Mouse (Mus musculus) lung, postnatal 0 days (tissue): ENCODE data around the gene Pnpla2. TPM values are rescaled to one million over a fixed set of nuclear protein-coding genes. Genes with fewer than 3 reads are reported as not detected.

ENCODE experiments used
- ATAC-seq: fragments of 200-750 bp; cut with Nextera tagmentation; 2 replicates; pipeline ENCODE4 v1.8.0; 2017; ENCODE audit warnings: moderate library complexity
- DNase-seq: peaks from one replicate; pipeline ENCODE4 v3.0.0-alpha.2; 2016; ENCODE audit warnings: low spot score
- H3K27ac ChIP-seq: fragments of 300-500 bp; sonication (generic); 2 replicates; pipeline ENCODE4 v1.5.1; 2014; ENCODE audit warnings: antibody characterized with exemption, mild to moderate bottlenecking, low read length, mixed read lengths
- H3K27me3 ChIP-seq: fragments of 300-500 bp; sonication (generic); replicated peaks from 2 replicates; pipeline ENCODE4 v1.6.1; 2014; ENCODE audit warnings: low read length, mixed read lengths; ENCODE audit not compliant: insufficient read depth
- H3K36me3 ChIP-seq: fragments of 300-500 bp; sonication (generic); 2 replicates; pipeline ENCODE4 v1.6.1; 2014; ENCODE audit warnings: low read length, mixed read lengths; ENCODE audit not compliant: insufficient read depth
- H3K4me1 ChIP-seq: fragments of 300-500 bp; sonication (generic); 2 replicates; pipeline ENCODE4 v1.6.1; 2014; ENCODE audit warnings: antibody characterized with exemption, low read depth, low read length, mixed read lengths; ENCODE audit not compliant: insufficient read depth
- H3K4me2 ChIP-seq: fragments of 300-500 bp; sonication (generic); replicated peaks from 2 replicates; pipeline ENCODE4 v1.6.1; 2014; ENCODE audit warnings: low read depth, mild to moderate bottlenecking, low read length, moderate library complexity, mixed read lengths
- H3K4me3 ChIP-seq: fragments of 300-500 bp; sonication (generic); 2 replicates; pipeline ENCODE4 v1.5.1; 2014; ENCODE audit warnings: low read depth, low read length
- H3K9ac ChIP-seq: fragments of 300-500 bp; sonication (generic); replicated peaks from 2 replicates; pipeline ENCODE4 v1.6.1; 2014; ENCODE audit warnings: low read depth, mild to moderate bottlenecking
- H3K9me3 ChIP-seq: fragments of 300-500 bp; sonication (generic); 2 replicates; pipeline ENCODE4 v1.6.1; 2016; ENCODE audit warnings: low read length, mixed read lengths
- CTCF ChIP-seq: IDR thresholded peaks from 2 replicates; pipeline ENCODE4 v1.5.1; 2016; ENCODE audit warnings: antibody characterized with exemption, mild to moderate bottlenecking
- EP300 ChIP-seq: IDR thresholded peaks from 2 replicates; pipeline ENCODE4 v1.6.1; 2016; ENCODE audit warnings: antibody characterized with exemption, mild to moderate bottlenecking, control low read depth
- WGBS: fragments of 180-500 bp; shearing (Covaris S2); extraction: QIAGEN DNeasy Blood & Tissue Kit; methylation state at CpG from one replicate; pipeline ENCODE4 v1.1.7; 2014; 5-methylcytosine and 5-hydroxymethylcytosine counted together
- polyA plus RNA-seq: library from polyadenylated mRNA; unstranded; fragments of >200 nt; fragmentation: Nextera tagmentation; extraction: Ambion mirVana; gene quantifications from 2 replicates; pipeline ENCODE4 v1.2.1, GENCODE M21; 2015

Gene Pnpla2
- polyA plus RNA-seq, 1 experiment from 2014 or later: 116 TPM

DNA sequence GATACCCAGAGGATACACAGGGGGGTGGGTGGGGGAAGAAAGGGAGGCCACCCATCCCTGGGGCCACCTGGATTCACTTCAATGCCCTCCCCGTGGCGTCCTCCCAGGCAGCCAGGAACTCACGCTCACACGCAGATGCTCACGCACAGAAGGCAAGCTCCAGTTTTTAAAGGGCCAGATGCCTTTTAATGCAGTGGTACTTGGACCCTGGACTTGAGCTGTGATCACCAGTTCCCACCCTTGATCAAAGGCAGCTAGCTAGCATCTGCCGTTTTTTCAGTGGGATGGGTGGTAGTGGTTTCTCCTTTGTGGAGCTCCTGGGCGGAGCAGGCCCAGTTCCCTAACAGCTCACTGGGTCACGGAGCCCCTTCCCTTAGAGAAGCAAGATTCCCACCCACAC lies 20.5 kb upstream of the Pnpla2 start:
- no peaks in the 10 kb centered on the region for H3K27me3 ChIP-seq
- H3K4me2 ChIP-seq: peak overlapping the region; percentile 69
- no peak for TF ChIP-seq CTCF
- TF ChIP-seq EP300: no peak
- H3K9me3 ChIP-seq: no peaks in the 10 kb centered on the region
- WGBS: 19% methylated on average over 8 of the region's 8 CpGs
- H3K4me3 ChIP-seq: peak overlapping the region; percentile 46
- H3K27ac ChIP-seq: no peak overlapping the region
- H3K9ac ChIP-seq: peak overlapping the region; percentile 16; the same call in 1 of the 2 replicates
- ATAC-seq (no peak), DNase-seq (peak; percentile 51)
- H3K36me3 ChIP-seq: no peaks in the 10 kb centered on the region; the same call in 1 of the 2 replicates
- H3K4me1 ChIP-seq: peaks cover 16% of the 10 kb centered on the region

DNA sequence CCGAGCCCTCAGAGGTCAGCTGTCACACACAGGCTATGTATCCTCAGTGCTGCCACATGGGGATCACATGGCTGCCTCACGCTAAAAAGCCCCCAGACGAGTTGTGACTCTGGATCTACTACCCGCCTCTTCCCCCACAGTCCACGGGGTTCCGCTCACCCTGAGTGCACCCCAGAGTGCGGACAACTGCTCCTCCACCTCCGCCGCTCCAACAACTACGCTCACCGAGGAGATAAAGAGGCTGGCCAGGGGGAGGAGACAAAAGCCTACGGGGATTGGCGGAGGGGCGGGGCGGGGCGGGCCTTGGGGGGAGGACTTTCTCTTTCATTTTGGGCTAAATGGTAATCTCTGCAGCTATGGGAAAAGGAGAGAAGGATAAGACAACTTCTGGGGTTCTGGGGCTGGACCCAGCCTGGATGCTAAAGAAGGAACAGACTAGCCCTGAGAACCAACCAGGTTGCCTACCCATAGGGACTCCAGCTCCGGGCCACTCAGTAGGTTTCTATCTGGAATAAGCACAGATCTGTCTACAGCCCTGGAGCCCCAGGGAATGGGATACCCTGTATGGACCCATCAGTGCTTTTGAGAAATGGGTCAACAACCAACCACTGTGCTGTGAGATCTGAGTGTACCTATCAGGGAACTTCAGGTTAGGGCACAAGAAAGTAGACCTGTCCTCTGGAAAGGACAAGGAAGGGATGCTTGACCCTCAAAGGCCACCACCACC lies 19.7 kb upstream of the Pnpla2 start:
- H3K9ac ChIP-seq: peak overlapping the region; percentile 16; the same call in 1 of the 2 replicates
- peak overlapping the region; percentile 38; the same call in 1 of the 2 replicates for H3K27ac ChIP-seq
- ATAC-seq (peak; percentile 47), DNase-seq (peak; percentile 89)
- no peaks in the 10 kb centered on the region for H3K9me3 ChIP-seq
- TF ChIP-seq EP300: no peak
- TF ChIP-seq CTCF: no peak
- H3K4me1 ChIP-seq: peaks cover 16% of the 10 kb centered on the region
- peak overlapping the region; percentile 46 for H3K4me3 ChIP-seq
- H3K27me3 ChIP-seq: no peaks in the 10 kb centered on the region
- H3K4me2 ChIP-seq: peak overlapping the region; percentile 69
- H3K36me3 ChIP-seq: no peaks in the 10 kb centered on the region; the same call in 1 of the 2 replicates
- 5% methylated on average over 17 of the region's 17 CpGs for WGBS

DNA sequence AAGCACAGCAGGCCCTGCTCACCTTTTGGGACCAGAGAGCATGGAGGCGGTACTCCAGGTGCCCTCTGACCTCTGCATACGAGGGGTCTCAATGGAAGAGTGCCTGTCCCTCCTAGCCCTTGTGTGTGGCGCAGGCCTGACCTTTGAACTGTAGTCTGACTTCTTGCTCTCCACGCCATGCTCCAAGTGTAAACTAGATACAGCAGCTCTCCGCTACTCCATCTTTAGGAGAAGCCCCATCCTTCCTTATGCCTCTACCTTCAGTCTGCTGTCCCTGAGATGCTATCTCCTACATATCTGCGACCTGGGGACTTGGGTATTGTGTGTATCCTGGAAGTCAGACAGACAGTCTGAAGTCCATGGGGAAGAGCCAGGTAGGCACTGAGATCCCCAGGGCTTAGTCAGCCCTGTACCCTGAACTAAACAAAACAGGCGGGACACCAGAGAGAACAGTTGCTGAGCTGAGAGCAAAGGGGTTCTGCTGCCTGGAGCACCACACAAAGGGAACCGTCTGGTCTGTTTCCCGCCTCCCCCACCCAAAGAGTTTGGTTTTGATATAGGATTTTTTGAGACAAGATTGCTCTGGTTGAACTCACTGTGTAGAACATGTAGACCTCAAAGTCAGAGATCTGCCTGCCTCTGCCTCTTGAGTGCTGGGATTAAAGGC lies 19.0 kb upstream of the Pnpla2 start:
- Histone ChIP-seq H3K4me3 (no peak overlapping the region), H3K9ac (no peak overlapping the region), H3K4me2 (no peak overlapping the region), H3K36me3 (no peaks in the 10 kb centered on the region; the same call in 1 of the 2 replicates), H3K4me1 (peaks cover 20% of the 10 kb centered on the region), H3K9me3 (no peaks in the 10 kb centered on the region), H3K27me3 (no peaks in the 10 kb centered on the region), H3K27ac (no peak overlapping the region)
- TF ChIP-seq EP300: no peak
- 82% methylated on average over 9 of the region's 9 CpGs for WGBS
- DNase-seq (no peak), ATAC-seq (no peak)

DNA sequence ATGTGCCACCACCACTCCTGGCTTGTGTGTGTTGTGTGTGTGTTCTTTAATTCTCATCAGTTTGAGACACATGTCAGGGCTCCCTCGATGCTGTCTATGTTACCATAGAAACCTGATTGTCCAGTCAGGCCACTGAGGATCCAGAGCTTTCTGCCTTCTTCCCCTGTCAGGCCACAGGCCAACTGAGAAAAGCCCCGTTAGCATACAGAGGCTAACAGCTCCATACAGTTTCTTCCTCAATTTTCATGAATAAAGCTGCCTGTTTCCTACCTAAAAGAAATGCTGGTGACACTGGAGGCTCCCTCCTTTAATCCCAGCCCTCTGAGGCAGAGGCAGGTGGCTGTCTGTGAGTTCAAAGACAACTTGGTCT lies 18.5 kb upstream of the Pnpla2 start:
- WGBS: 50% methylated on average over 2 of the region's 2 CpGs
- DNase-seq (no peak), ATAC-seq (no peak)
- Histone ChIP-seq H3K4me1 (peaks cover 20% of the 10 kb centered on the region), H3K9ac (no peak overlapping the region), H3K27ac (no peak overlapping the region), H3K36me3 (no peaks in the 10 kb centered on the region; the same call in 1 of the 2 replicates), H3K9me3 (no peaks in the 10 kb centered on the region), H3K27me3 (no peaks in the 10 kb centered on the region), H3K4me2 (peak overlapping the region; percentile 86), H3K4me3 (peak overlapping the region; percentile 65; the same call in 1 of the 2 replicates)
- TF ChIP-seq CTCF (no peak), EP300 (no peak)

DNA sequence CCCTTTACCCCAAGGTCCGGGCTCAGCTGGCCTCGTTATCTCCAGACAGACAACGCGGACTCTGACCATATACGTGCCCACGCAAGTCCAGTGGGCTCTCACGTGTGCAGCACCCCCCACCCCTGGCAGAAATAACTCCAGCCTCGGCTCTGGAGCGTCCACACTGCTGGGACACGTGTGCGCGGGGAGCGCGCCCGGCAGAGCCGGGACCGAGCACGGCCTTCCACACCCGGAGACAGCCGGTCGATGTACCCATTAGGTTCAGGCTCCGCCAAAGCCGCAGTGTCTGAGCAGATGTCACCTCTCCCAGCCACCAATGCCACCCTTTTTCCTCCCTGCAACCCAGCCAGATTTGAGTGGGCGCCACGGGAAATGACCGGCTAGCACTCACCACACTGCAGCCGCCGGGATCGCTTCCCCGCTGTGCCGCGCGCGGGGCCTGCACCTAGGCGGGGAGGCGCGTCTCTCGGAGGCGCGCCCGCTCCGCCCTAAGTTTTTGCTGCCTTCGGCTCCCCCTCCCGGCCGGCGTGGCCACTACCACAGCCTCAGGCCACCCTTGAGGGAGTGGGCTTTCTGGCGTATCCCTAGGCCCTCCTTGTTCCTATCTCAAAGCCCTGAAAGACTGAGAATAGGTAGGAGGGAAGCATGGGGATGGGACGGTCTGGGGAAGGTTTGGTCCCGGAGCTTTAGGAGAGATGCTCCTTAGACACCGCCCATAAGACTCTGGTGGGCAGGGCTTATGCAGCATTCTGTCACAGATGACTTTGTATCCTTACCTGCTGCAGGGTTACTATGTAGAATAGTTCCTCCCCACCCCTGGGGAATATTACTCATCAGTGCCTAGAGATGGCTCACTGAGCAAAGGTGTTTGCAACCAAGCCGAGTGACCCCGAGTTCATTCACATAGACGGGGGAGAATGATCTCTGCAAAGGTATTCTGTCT lies 17.5 kb upstream of the Pnpla2 start, which contains the start of gene Slc25a22:
Slc25a22 (minus strand) TSS at position 715 of the 943 bp plus-strand sequence.
- WGBS: 5% methylated on average over 52 of the region's 53 CpGs
- H3K4me1 ChIP-seq: peaks cover 20% of the 10 kb centered on the region
- H3K4me3 ChIP-seq: peak within 1 kb of the TSS; percentile 65
- DNase-seq (peak; percentile 87), ATAC-seq (peak; percentile 86)
- H3K4me2 ChIP-seq: peak within 1 kb of the TSS; percentile 86
- H3K36me3 ChIP-seq: no peaks in the 10 kb centered on the region
- H3K27ac ChIP-seq: 0 out of 2 replicates have a peak within 1 kb of the TSS, but pooled peaks have one; percentile 20
- TF ChIP-seq CTCF (peak; percentile 83), EP300 (no peak)
- H3K9me3 ChIP-seq: no peaks in the 10 kb centered on the region
- H3K9ac ChIP-seq: peak within 1 kb of the TSS; percentile 36
- H3K27me3 ChIP-seq: no peaks in the 10 kb centered on the region
